In the genomic region with DNA sequence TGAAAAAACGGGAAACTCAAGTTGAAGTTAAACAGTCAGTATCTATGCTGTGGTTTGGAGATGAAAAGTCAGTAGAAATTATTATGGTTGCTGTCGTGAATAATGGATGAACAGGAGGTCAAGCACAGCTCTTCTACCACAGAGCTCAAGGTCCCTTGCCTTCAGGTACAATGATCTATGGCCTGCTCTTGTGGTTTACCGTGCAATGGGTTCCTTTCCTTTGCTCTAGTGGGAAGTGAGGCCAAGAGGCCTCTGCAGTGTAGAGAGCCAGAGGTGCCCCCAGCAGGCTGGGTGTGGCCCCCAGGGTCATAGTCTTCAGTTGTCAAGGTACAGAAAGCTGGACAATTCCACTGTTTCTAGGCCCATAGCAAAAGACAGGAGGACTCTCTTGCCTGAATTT, we compare ENCODE assay signal across 18 mouse cellular contexts.
"Had no signal": no experiment of that assay in that cellular context is flagged by ENCODE, and none has a peak within 500 bp of the region (broad histone marks: within the 10 kb centered on the region; RNA-seq: fewer than 3 reads in every experiment).

No protein-coding gene starts in this region.

- H3K4me1 ChIP-seq: midbrain, embryonic 10.5 days; midbrain, embryonic 12.5 days; neural tube, embryonic 13.5 days; neural tube, embryonic 15.5 days had no signal

- H3K36me3 ChIP-seq: midbrain, embryonic 10.5 days; midbrain, embryonic 12.5 days; neural tube, embryonic 13.5 days; neural tube, embryonic 15.5 days had no signal

- DNase-seq: lung, embryonic 14.5 days; lung, postnatal 10 days; lung, postnatal 4 days; midbrain, embryonic 14.5 days; retina, postnatal 1 day; right cerebral cortex, adult 18-20 months; right cerebral cortex, postnatal 25 days; right cerebral cortex, postnatal 4 days; spleen, adult 18-20 months; thymus, adult 18-20 months; thymus, postnatal 14 days; thymus, postnatal 36 days had no signal

- ATAC-seq: midbrain, embryonic 16.5 days had no signal

- H3K27ac ChIP-seq: midbrain, embryonic 10.5 days; midbrain, embryonic 12.5 days; neural tube, embryonic 13.5 days; neural tube, embryonic 15.5 days had no signal

- H3K4me3 ChIP-seq: midbrain, embryonic 10.5 days; midbrain, embryonic 12.5 days; myocyte; neural tube, embryonic 13.5 days; neural tube, embryonic 15.5 days had no signal

- H3K9me3 ChIP-seq: midbrain, embryonic 10.5 days; midbrain, embryonic 12.5 days; neural tube, embryonic 13.5 days; neural tube, embryonic 15.5 days had no signal

- H3K27me3 ChIP-seq: midbrain, embryonic 12.5 days; neural tube, embryonic 13.5 days; neural tube, embryonic 15.5 days had no signal

- H3K9ac ChIP-seq: lung, embryonic 14.5 days; midbrain, embryonic 12.5 days; neural tube, embryonic 13.5 days; neural tube, embryonic 15.5 days had no signal

- H3K4me2 ChIP-seq: lung, embryonic 14.5 days; midbrain, embryonic 12.5 days; neural tube, embryonic 13.5 days; neural tube, embryonic 15.5 days had no signal
